Mouse (Mus musculus) gastrocnemius, adult 18-20 months (tissue): ENCODE results near the gene Csnk1g2. TPM values are rescaled to one million over a fixed set of nuclear protein-coding genes. Genes with fewer than 3 reads are reported as not detected.
A peak's percentile ranks its signal among the peaks of the same experiment; 100 is the strongest.

Source experiments
- DNase-seq: peaks from one replicate; pipeline ENCODE4 v3.0.0; 2021; ENCODE audit warnings: low spot score
- microRNA-seq: library from miRNA; unstranded; fragments of <30 nt; microRNA quantifications from one replicate; pipeline ENCODE4 v1.2.0, GENCODE M21; 2021
- total RNA-seq, 2 experiments: library from RNA; stranded (reverse); gene quantifications; 2 replicates each; pipeline ENCODE4 v1.2.3; 2021

Csnk1g2 gene
- total RNA-seq, 2 experiments from 2014 or later: 97.2 to 128 TPM

GRCm38 (mm10) chr10:80678601-80679377, 56.2 kb downstream of the Csnk1g2 start:
- DNase-seq: no peak

GRCm38 (mm10) chr10:80679556-80680259, 57.1 kb downstream of the Csnk1g2 start:
- DNase-seq: no peak

GRCm38 (mm10) chr10:80680260-80680696, 57.6 kb downstream of the Csnk1g2 start:
- no peak for DNase-seq

GRCm38 (mm10) chr10:80682003-80682402, 59.4 kb downstream of the Csnk1g2 start:
- DNase-seq: no peak

GRCm38 (mm10) chr10:80683647-80684046, 61.0 kb downstream of the Csnk1g2 start:
- no peak for DNase-seq

GRCm38 (mm10) chr10:80684214-80684613, 61.6 kb downstream of the Csnk1g2 start:
- peak; percentile 72 for DNase-seq

GRCm38 (mm10) chr10:80684984-80685383, 62.3 kb downstream of the Csnk1g2 start:
- DNase-seq: no peak

GRCm38 (mm10) chr10:80686617-80687016, 64.0 kb downstream of the Csnk1g2 start:
- DNase-seq: no peak

GRCm38 (mm10) chr10:80687850-80688249, 65.2 kb downstream of the Csnk1g2 start:
- DNase-seq: peak; percentile 88

Small RNA genes lying within 50 kb of the gene (microRNA-seq; reads per million reads assigned to microRNA genes)
- not detected for gene Mir6912

Other genes with a start within 250 kb of the Csnk1g2 start
- gene Mex3d, start 235.2 kb upstream of the Csnk1g2 start, total RNA-seq: 1 to 10 TPM; 4.0 to 4.6 TPM
- gene Mbd3, start 223.3 kb upstream of the Csnk1g2 start, total RNA-seq: 100 to 1,000 TPM; 108 to 127 TPM
- 100 to 1,000 TPM; 831 to 847 TPM for gene Uqcr11, start 216.0 kb upstream of the Csnk1g2 start, total RNA-seq
- 10 to 100 TPM; 11.2 to 11.3 TPM for gene Tcf3, start 189.2 kb upstream of the Csnk1g2 start, total RNA-seq
- gene Onecut3, start 128.0 kb upstream of the Csnk1g2 start, total RNA-seq: not detected
- gene Atp8b3, start 83.7 kb upstream of the Csnk1g2 start, total RNA-seq: not detected
- gene Rexo1, start 61.3 kb upstream of the Csnk1g2 start, total RNA-seq: 10 to 100 TPM in 1 of 2 experiments, 1 to 10 TPM in 1; 9.6 to 11.1 TPM
- 1 to 10 TPM; 1.5 to 1.9 TPM for gene Klf16, start 45.5 kb upstream of the Csnk1g2 start, total RNA-seq
- 10 to 100 TPM; 62.4 to 64.3 TPM for gene Abhd17a, start 32.5 kb upstream of the Csnk1g2 start, total RNA-seq
- 10 to 100 TPM; 19.0 to 20.1 TPM for gene Scamp4, start 20.0 kb upstream of the Csnk1g2 start, total RNA-seq
- under 1 TPM in 1 of 2 experiments, not detected in 1; 0.69 TPM for gene Adat3, start 20.0 kb upstream of the Csnk1g2 start, total RNA-seq
- gene Gm49322, start 16.8 kb upstream of the Csnk1g2 start, total RNA-seq: under 1 TPM; 0.14 to 0.26 TPM
- 10 to 100 TPM; 38.5 to 40.0 TPM for gene Btbd2, start 34.2 kb downstream of the Csnk1g2 start, total RNA-seq
- 100 to 1,000 TPM; 244 to 292 TPM for gene Mknk2, start 55.3 kb downstream of the Csnk1g2 start, total RNA-seq
- gene Mob3a, start 79.1 kb downstream of the Csnk1g2 start, total RNA-seq: 1 to 10 TPM; 2.3 to 4.1 TPM
- gene Izumo4, start 79.3 kb downstream of the Csnk1g2 start, total RNA-seq: 1 to 10 TPM in 1 of 2 experiments, under 1 TPM in 1; 0.91 to 1.9 TPM
- 10 to 100 TPM; 24.3 to 31.7 TPM for gene Ap3d1, start 119.4 kb downstream of the Csnk1g2 start, total RNA-seq
- 10 to 100 TPM; 13.6 to 20.8 TPM for gene Dot1l, start 132.4 kb downstream of the Csnk1g2 start, total RNA-seq
- 10 to 100 TPM; 27.3 to 27.6 TPM for gene Sf3a2, start 175.4 kb downstream of the Csnk1g2 start, total RNA-seq
- gene Plekhj1, start 175.8 kb downstream of the Csnk1g2 start, total RNA-seq: 10 to 100 TPM; 24.3 to 25.8 TPM
- under 1 TPM; 0.31 to 0.32 TPM for gene Amh, start 182.4 kb downstream of the Csnk1g2 start, total RNA-seq
- gene Jsrp1, start 190.7 kb downstream of the Csnk1g2 start, total RNA-seq: 100 to 1,000 TPM; 448 to 461 TPM
- gene Oaz1, start 203.8 kb downstream of the Csnk1g2 start, total RNA-seq: 100 to 1,000 TPM; 698 to 770 TPM
- 10 to 100 TPM in 1 of 2 experiments, 1 to 10 TPM in 1; 8.3 to 12.6 TPM for gene Lingo3, start 221.2 kb downstream of the Csnk1g2 start, total RNA-seq
- gene Lsm7, start 232.4 kb downstream of the Csnk1g2 start, total RNA-seq: 10 to 100 TPM; 12.6 to 14.7 TPM
- 10 to 100 TPM; 12.4 to 12.6 TPM for gene Sppl2b, start 232.4 kb downstream of the Csnk1g2 start, total RNA-seq
- gene Tmprss9, start 249.0 kb downstream of the Csnk1g2 start, total RNA-seq: not detected